Mouse (Mus musculus) small intestine, adult 2 months (tissue): ENCODE measurements around the gene Vcan.

ENCODE experiments used
- CTCF ChIP-seq: fragments of 200-500 bp; IDR thresholded peaks from 2 replicates; pipeline ENCODE4 v1.5.1; 2012; ENCODE audit warnings: low read depth, mild to moderate bottlenecking, control low read depth, inconsistent platforms, low read length, moderate library complexity, mixed read lengths; ENCODE audit not compliant: insufficient replicate concordance, insufficient read length; ENCODE audit errors: extremely low read depth
- POLR2A ChIP-seq: fragments of 200-500 bp; IDR thresholded peaks from 2 replicates; pipeline ENCODE4 v1.6.1; 2012; ENCODE audit warnings: low read depth, mild to moderate bottlenecking, control low read depth, inconsistent platforms, low read length, moderate library complexity

DNA sequence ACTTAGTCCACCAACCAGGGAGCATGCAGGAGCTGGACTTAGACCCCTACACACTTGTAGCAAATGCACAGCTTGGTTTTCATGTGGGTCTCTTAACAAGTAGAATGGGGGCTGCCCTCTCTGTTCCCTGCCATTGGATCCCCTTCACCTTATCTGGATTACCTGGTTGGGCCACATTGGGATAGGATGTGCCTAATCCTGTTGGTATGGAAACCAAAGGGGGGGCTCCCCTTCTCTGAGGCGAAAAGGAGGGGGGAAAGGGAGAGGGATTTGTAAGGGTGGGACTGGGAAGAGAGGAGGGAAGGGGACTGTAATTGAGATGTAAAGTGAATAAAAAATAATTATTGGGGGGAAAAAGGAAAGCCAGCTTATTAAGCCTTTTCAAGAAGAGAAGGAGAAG, 35.5 kb upstream of the Vcan start:
- TF ChIP-seq CTCF = no peak
- no peak for TF ChIP-seq POLR2A
